Mouse (Mus musculus) intestine, postnatal 0 days (tissue): ENCODE results near the gene Cdk4. TPM values are rescaled to one million over a fixed set of nuclear protein-coding genes. Genes with fewer than 3 reads are reported as not detected.
A peak's percentile ranks its signal among the peaks of the same experiment; 100 is the strongest.

Source experiments
- ATAC-seq: fragments of 200-750 bp; cut with Nextera tagmentation; 2 replicates; pipeline ENCODE4 v1.8.0; 2017; ENCODE audit warnings: mild to moderate bottlenecking, moderate TSS enrichment, moderate library complexity
- H3K27ac ChIP-seq: fragments of 300-500 bp; sonication (generic); 2 replicates; pipeline ENCODE4 v1.5.1; 2014; ENCODE audit warnings: mild to moderate bottlenecking, low read depth, low read length, moderate library complexity
- H3K27me3 ChIP-seq: fragments of 300-500 bp; sonication (generic); replicated peaks from 2 replicates; pipeline ENCODE4 v1.6.1; 2014; ENCODE audit warnings: low read length, mixed read lengths; ENCODE audit not compliant: control insufficient read depth, insufficient read depth
- H3K36me3 ChIP-seq: fragments of 300-500 bp; sonication (generic); 2 replicates; pipeline ENCODE4 v1.6.1; 2014; ENCODE audit warnings: mild to moderate bottlenecking, moderate library complexity; ENCODE audit not compliant: control insufficient read depth, insufficient read depth
- H3K4me1 ChIP-seq: fragments of 300-500 bp; sonication (generic); replicated peaks from 2 replicates; pipeline ENCODE4 v1.6.1; 2014; ENCODE audit warnings: antibody characterized with exemption, low read length, mixed read lengths; ENCODE audit not compliant: control insufficient read depth, insufficient read depth
- H3K4me2 ChIP-seq: fragments of 300-500 bp; sonication (generic); replicated peaks from 2 replicates; pipeline ENCODE4 v1.6.1; 2014; ENCODE audit warnings: low read depth, mild to moderate bottlenecking, moderate library complexity
- H3K4me3 ChIP-seq: fragments of 300-500 bp; sonication (generic); 2 replicates; pipeline ENCODE4 v1.5.1; 2014; ENCODE audit warnings: low read depth, low read length
- H3K9ac ChIP-seq: fragments of 300-500 bp; sonication (generic); 2 replicates; pipeline ENCODE4 v1.6.1; 2014; ENCODE audit warnings: mild to moderate bottlenecking, low read depth, low read length
- H3K9me3 ChIP-seq: fragments of 300-500 bp; sonication (generic); 2 replicates; pipeline ENCODE4 v1.6.1; 2016; ENCODE audit warnings: mixed run types; ENCODE audit not compliant: control insufficient read depth
- CTCF ChIP-seq: sonication (generic); IDR thresholded peaks from 2 replicates; pipeline ENCODE4 v1.5.1; 2016; ENCODE audit warnings: low read depth, mild to moderate bottlenecking, control low read depth, antibody characterized with exemption, moderate library complexity
- WGBS: fragments of 180-500 bp; shearing (Covaris S2); extraction: QIAGEN DNeasy Blood & Tissue Kit; methylation state at CpG from one replicate; pipeline ENCODE4 v1.1.7; 2014; 5-methylcytosine and 5-hydroxymethylcytosine counted together
- polyA plus RNA-seq: library from polyadenylated mRNA; unstranded; fragments of >200 nt; fragmentation: Nextera tagmentation; extraction: Ambion mirVana; gene quantifications from 2 replicates; pipeline ENCODE4 v1.2.1, GENCODE M21; 2015

The Cdk4 gene
- polyA plus RNA-seq, 1 experiment from 2014 or later: 515 TPM

- Histone ChIP-seq H3K4me3 (no peak overlapping the region), H3K27me3 (peaks cover 6% of the 10 kb centered on the region), H3K36me3 (peaks cover 10% of the 10 kb centered on the region), H3K4me2 (no peak overlapping the region), H3K27ac (no peak overlapping the region), H3K9me3 (no peaks in the 10 kb centered on the region), H3K4me1 (no peaks in the 10 kb centered on the region; the same call in 1 of the 2 replicates), H3K9ac (no peak overlapping the region)
- no peak for ATAC-seq
- TF ChIP-seq CTCF: no peak
- 88% methylated on average over 6 of the region's 6 CpGs for WGBS
These were observed 20.1 kb upstream of the Cdk4 start for GRCm38 (mm10) chr10:127043187-127043586.

- ATAC-seq: no peak
- Histone ChIP-seq H3K9me3 (no peaks in the 10 kb centered on the region), H3K4me1 (peaks cover 6% of the 10 kb centered on the region; the same call in 1 of the 2 replicates), H3K4me3 (peak within 1 kb of the TSS; percentile 35), H3K27ac (no peak within 1 kb of the TSS), H3K9ac (no peak within 1 kb of the TSS), H3K27me3 (peaks cover 38% of the 10 kb centered on the region), H3K4me2 (peak within 1 kb of the TSS; percentile 59), H3K36me3 (peaks cover 10% of the 10 kb centered on the region)
- TF ChIP-seq CTCF: no peak
- 27% methylated on average over 5 of the region's 5 CpGs for WGBS
These were observed 15.4 kb upstream of the Cdk4 start, which contains the start of gene Cyp27b1 for GRCm38 (mm10) chr10:127047954-127048353. Cyp27b1 (plus strand) TSS chr10:127048250.

- peak overlapping the region; percentile 35 for H3K4me3 ChIP-seq
- no peak for ATAC-seq
- H3K27me3 ChIP-seq: peaks cover 38% of the 10 kb centered on the region
- peak overlapping the region; percentile 59 for H3K4me2 ChIP-seq
- TF ChIP-seq CTCF: peak; percentile 33
- 3% methylated on average over 35 of the region's 35 CpGs for WGBS
- H3K9me3 ChIP-seq: no peaks in the 10 kb centered on the region
- peaks cover 6% of the 10 kb centered on the region; the same call in 1 of the 2 replicates for H3K4me1 ChIP-seq
- H3K27ac ChIP-seq: no peak overlapping the region
- no peak overlapping the region for H3K9ac ChIP-seq
- peaks cover 10% of the 10 kb centered on the region for H3K36me3 ChIP-seq
These were observed 14.5 kb upstream of the Cdk4 start for GRCm38 (mm10) chr10:127048608-127049394.

- ATAC-seq: peak; percentile 38
- peaks cover 38% of the 10 kb centered on the region for H3K27me3 ChIP-seq
- peak overlapping the region; percentile 59 for H3K4me2 ChIP-seq
- peak; percentile 66 for TF ChIP-seq CTCF
- peak overlapping the region; percentile 35 for H3K4me3 ChIP-seq
- H3K9me3 ChIP-seq: no peaks in the 10 kb centered on the region
- peaks cover 6% of the 10 kb centered on the region; the same call in 1 of the 2 replicates for H3K4me1 ChIP-seq
- no peak overlapping the region for H3K27ac ChIP-seq
- H3K36me3 ChIP-seq: peaks cover 6% of the 10 kb centered on the region
- H3K9ac ChIP-seq: no peak overlapping the region
- 3% methylated on average over 29 of the region's 29 CpGs for WGBS
These were observed 13.8 kb upstream of the Cdk4 start for GRCm38 (mm10) chr10:127049395-127050118.

- no peak for TF ChIP-seq CTCF
- Histone ChIP-seq H3K9ac (no peak overlapping the region), H3K9me3 (no peaks in the 10 kb centered on the region), H3K36me3 (peaks cover under 1% of the 10 kb centered on the region), H3K27me3 (peaks cover 38% of the 10 kb centered on the region), H3K4me2 (peak overlapping the region; percentile 59), H3K4me1 (peaks cover 6% of the 10 kb centered on the region; the same call in 1 of the 2 replicates), H3K27ac (no peak overlapping the region), H3K4me3 (peak overlapping the region; percentile 35; the same call in 1 of the 2 replicates)
- ATAC-seq: no peak; the same call in 1 of the 2 replicates
- WGBS: 13% methylated on average over 10 of the region's 10 CpGs
These were observed 13.2 kb upstream of the Cdk4 start for GRCm38 (mm10) chr10:127050119-127050474.

- 0 out of 2 replicates have a peak, but pooled peaks have one; percentile 7 for TF ChIP-seq CTCF
- Histone ChIP-seq H3K4me3 (no peak overlapping the region), H3K27me3 (peaks cover 17% of the 10 kb centered on the region), H3K27ac (no peak overlapping the region), H3K9ac (no peak overlapping the region), H3K36me3 (peaks cover 10% of the 10 kb centered on the region), H3K4me1 (no peaks in the 10 kb centered on the region), H3K9me3 (no peaks in the 10 kb centered on the region), H3K4me2 (no peak overlapping the region)
- no peak for ATAC-seq
- 72% methylated on average over 4 of the region's 4 CpGs for WGBS
These were observed 8.7 kb upstream of the Cdk4 start for GRCm38 (mm10) chr10:127054646-127055045.
